Mouse (Mus musculus) brown adipose tissue, adult 24 weeks (tissue): Measurements from ENCODE around the gene Foxf1. TPM values are rescaled to one million over a fixed set of nuclear protein-coding genes. Genes with fewer than 3 reads are reported as not detected.

ENCODE experiments used
- H3K27ac ChIP-seq: fragments of 200-500 bp; replicated peaks from 2 replicates; pipeline ENCODE4 v1.5.1; 2012; ENCODE audit warnings: low read depth, mild to moderate bottlenecking, low read length
- H3K4me1 ChIP-seq: fragments of 200-500 bp; 2 replicates; pipeline ENCODE4 v1.6.1; 2012; ENCODE audit warnings: low read length, mixed read lengths; ENCODE audit not compliant: control insufficient read depth, insufficient read depth, insufficient read length
- H3K4me3 ChIP-seq: fragments of 200-500 bp; 2 replicates; pipeline ENCODE4 v1.5.1; 2012; ENCODE audit warnings: low read depth, mild to moderate bottlenecking, low read length, moderate library complexity; ENCODE audit not compliant: insufficient read depth
- polyA plus RNA-seq: library from polyadenylated mRNA; stranded (reverse); fragments of >200 nt; gene quantifications from 2 replicates; pipeline ENCODE4 v1.2.4, GENCODE M21; 2012; ENCODE audit not compliant: missing spikeins, insufficient read depth, insufficient read length

Foxf1 gene
- polyA plus RNA-seq, 1 experiment = not detected

GRCm38 (mm10) chr8:121128531-121129264, 44.5 kb downstream of the Foxf1 start:
- peaks cover 4% of the 10 kb centered on the region; the same call in 1 of the 2 replicates for H3K4me1 ChIP-seq
- H3K4me3 ChIP-seq = peak overlapping the region; percentile 30; the same call in 1 of the 2 replicates
- no peak overlapping the region for H3K27ac ChIP-seq

GRCm38 (mm10) chr8:121129265-121129940, 45.2 kb downstream of the Foxf1 start:
- Histone ChIP-seq H3K4me3 (no peak overlapping the region), H3K4me1 (peaks cover 4% of the 10 kb centered on the region; the same call in 1 of the 2 replicates), H3K27ac (no peak overlapping the region)

GRCm38 (mm10) chr8:121130522-121130921, 46.3 kb downstream of the Foxf1 start:
- Histone ChIP-seq H3K4me1 (peaks cover 2% of the 10 kb centered on the region; the same call in 1 of the 2 replicates), H3K4me3 (no peak overlapping the region), H3K27ac (no peak overlapping the region)

GRCm38 (mm10) chr8:121132961-121133513, 48.9 kb downstream of the Foxf1 start:
- Histone ChIP-seq H3K4me1 (no peaks in the 10 kb centered on the region; the same call in 1 of the 2 replicates), H3K27ac (no peak overlapping the region), H3K4me3 (no peak overlapping the region)

GRCm38 (mm10) chr8:121134102-121134501, 49.9 kb downstream of the Foxf1 start:
- Histone ChIP-seq H3K4me3 (no peak overlapping the region), H3K27ac (no peak overlapping the region), H3K4me1 (no peaks in the 10 kb centered on the region)

GRCm38 (mm10) chr8:121134512-121134911, 50.3 kb downstream of the Foxf1 start:
- Histone ChIP-seq H3K4me3 (no peak overlapping the region), H3K27ac (no peak overlapping the region), H3K4me1 (no peaks in the 10 kb centered on the region)

GRCm38 (mm10) chr8:121136856-121137255, 52.7 kb downstream of the Foxf1 start:
- Histone ChIP-seq H3K27ac (no peak overlapping the region), H3K4me1 (no peaks in the 10 kb centered on the region), H3K4me3 (no peak overlapping the region)

Other genes with a start within 250 kb of the Foxf1 start
- 25.1 and 32.1 TPM in 2 replicates for gene Mthfsd, start 24.0 kb downstream of the Foxf1 start, polyA plus RNA-seq
- 0.36 TPM in 1 of 2 replicates, not detected in the other for gene Foxc2, start 31.8 kb downstream of the Foxf1 start, polyA plus RNA-seq
- gene Foxl1, start 43.6 kb downstream of the Foxf1 start, polyA plus RNA-seq = not detected in 2 replicates